Mouse (Mus musculus) sigmoid colon, adult 10 weeks (tissue): ENCODE data around the gene Stox1. TPM values are rescaled to one million over a fixed set of nuclear protein-coding genes. Genes with fewer than 3 reads are reported as not detected.

Experiments
- polyA plus RNA-seq: library from polyadenylated mRNA; stranded (reverse); fragments of 350-450 nt; fragmentation: Illumina TruSeq; extraction: RNeasy Lipid Tissue Mini Kit (QIAGEN cat#74804); gene quantifications from one replicate; pipeline ENCODE4 v1.2.3, GENCODE M21; 2014; ENCODE audit warnings: low read depth, low replicate concordance

Stox1 gene
- 0.95 TPM for polyA plus RNA-seq

DNA sequence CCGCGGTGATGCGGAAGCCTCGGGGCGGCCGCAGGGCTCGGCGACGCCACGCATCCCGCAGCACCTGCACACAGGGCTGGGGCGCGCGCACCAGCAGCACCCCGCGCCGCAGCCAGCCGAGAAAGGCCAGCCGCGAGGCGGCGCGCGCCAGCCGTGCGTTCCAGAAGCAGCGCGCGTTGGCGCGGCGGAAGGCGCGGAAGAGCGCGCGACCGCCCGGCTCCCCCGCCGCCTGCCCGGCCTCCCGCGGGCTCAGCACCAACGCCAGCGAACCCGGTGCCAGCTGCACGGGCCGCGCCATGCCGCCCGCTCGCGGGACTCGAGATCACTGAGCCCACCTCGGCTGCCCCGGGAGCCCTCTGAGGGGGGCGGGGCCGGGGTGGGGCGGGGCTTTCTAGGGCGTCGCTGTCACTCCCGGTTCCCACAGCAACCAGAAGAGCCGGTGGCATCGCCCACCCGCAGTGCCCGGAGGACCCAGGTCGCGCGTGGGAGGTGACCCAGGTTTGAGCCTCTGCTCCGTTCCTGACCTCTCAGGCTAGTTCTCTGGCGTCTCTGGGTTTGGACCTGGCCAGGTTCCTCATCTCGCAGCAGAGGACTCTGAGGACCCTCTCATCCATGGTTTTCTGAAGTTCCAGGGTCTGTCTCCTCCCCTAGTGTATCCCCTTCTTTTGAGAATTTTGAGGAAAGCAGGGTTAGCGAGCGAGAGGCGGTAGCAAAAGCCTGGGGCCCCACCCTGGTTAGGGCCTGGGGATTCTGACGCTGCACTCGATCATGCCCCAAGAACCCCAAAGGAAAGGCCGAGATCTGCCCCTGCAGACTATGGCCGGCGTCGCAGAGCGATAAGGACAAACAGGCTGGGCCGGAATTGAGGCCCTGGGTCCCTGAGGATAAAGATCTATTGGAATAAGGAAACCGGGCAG, at the start of gene Stox1:
Gene Stox1 (minus strand): TSS at position 358 of the 917 bp plus-strand sequence.

DNA sequence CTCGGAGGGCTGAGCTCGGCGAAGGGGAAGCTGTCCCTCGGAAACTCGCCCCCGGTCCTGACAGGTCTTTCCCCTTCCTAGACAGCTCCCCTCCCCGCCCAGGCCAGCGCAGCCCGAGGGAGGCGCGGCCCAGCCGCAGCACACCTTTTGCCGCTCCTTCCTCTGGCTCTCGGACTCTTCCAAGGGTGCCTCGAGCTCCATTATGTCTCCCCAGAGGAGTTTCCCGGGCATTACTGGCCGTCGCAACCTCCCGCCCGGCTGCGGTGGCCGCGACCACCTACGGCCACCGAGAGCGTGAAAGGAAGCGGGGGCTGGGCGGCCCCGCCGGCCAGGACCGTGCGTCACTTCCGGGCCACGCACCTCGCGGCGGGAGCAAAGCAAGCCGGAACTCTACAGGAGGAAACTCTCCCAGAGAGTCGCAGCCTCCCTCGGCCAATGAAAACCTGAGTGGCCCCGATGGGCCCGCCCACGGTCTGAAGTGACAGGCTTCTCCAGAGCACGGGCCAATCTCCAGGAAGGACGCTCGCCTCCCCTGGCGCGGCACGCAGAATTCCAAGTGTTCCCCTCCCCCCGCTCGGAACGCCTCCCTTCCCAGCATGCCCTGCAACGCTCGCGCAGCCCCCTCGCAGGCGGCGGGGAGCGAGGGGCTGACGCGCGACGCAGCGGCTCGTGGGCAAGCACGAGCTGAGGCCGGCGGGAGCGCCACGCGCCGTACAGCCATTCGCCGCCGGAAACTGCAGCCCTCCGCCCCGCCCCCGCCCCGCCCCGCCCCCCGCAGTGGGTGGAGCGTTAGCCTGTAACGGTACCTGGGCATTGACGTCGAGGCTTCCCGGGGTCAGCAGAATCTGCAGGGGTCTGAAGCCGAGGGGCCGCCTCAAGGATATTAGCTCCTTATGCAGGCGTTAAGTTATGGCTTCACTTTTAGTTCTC, 74.8 kb downstream of the Stox1 start, which contains the start of gene Ddx50:
Gene Ddx50 (minus strand): TSS at position 338 of the 930 bp plus-strand sequence.

Other genes starting within 250 kb of the Stox1 start
- 167 TPM for gene Vps26a, start 239.3 kb downstream of the Stox1 start, polyA plus RNA-seq
- gene Srgn, start 198.7 kb downstream of the Stox1 start, polyA plus RNA-seq = 135 TPM
- 24.9 TPM for gene Kif1bp, start 147.7 kb downstream of the Stox1 start, polyA plus RNA-seq
- gene Ddx21, start 123.8 kb downstream of the Stox1 start, polyA plus RNA-seq = 59.6 TPM
- gene Ddx50, start 74.9 kb downstream of the Stox1 start, polyA plus RNA-seq = 230 TPM
- gene Ccar1, start 66.2 kb upstream of the Stox1 start, polyA plus RNA-seq = 230 TPM
- gene Tet1, start 182.9 kb upstream of the Stox1 start, polyA plus RNA-seq = 1.7 TPM
- 52.0 TPM for gene Slc25a16, start 194.5 kb upstream of the Stox1 start, polyA plus RNA-seq
- 6.8 TPM for gene Dna2, start 220.9 kb upstream of the Stox1 start, polyA plus RNA-seq